Mouse (Mus musculus): ENCODE data around the gene Snrnp35. TPM values are rescaled to one million over a fixed set of nuclear protein-coding genes. Genes with fewer than 3 reads are reported as not detected.
"Not testable (repeated sequence)": the region's sequence is repeated elsewhere in the genome, so short reads cannot be mapped to it uniquely, and the experiment has no call there.

The Snrnp35 gene
- polyA plus RNA-seq, 1 experiment from 2014 or later: 14.1 TPM

- H3K27me3 ChIP-seq (ENCODE audit: control insufficient read depth, insufficient read depth, low read length): no peaks in the 10 kb centered on the region
- 64% methylated on average over 5 of the region's 5 CpGs for WGBS
- H3K36me3 ChIP-seq (ENCODE audit: control insufficient read depth, insufficient read depth, low read length): peaks cover 6% of the 10 kb centered on the region; the same call in 1 of the 2 replicates
- no peak overlapping the region for H3K9ac ChIP-seq (ENCODE audit: low read length)
- H3K27ac ChIP-seq (replicated peaks; ENCODE audit: low read depth, low read length): no peak overlapping the region
- H3K4me2 ChIP-seq (ENCODE audit: low read depth, severe bottlenecking): no peak overlapping the region
- no peaks in the 10 kb centered on the region for H3K4me1 ChIP-seq (ENCODE audit: control insufficient read depth, insufficient read depth, low read length)
- no peaks in the 10 kb centered on the region for H3K9me3 ChIP-seq (ENCODE audit: control insufficient read depth, low read length)
- DNase-seq (ENCODE audit: low spot score): no peak
- no peak overlapping the region for H3K4me3 ChIP-seq (ENCODE audit: low read depth, low read length)
- ATAC-seq (ENCODE audit: insufficient number of reproducible peaks, low FRiP score, low TSS enrichment, low read depth): no peak
These were observed 16.1 kb downstream of the Snrnp35 start for GRCm38 (mm10) chr5:124499001-124499400.

DNA sequence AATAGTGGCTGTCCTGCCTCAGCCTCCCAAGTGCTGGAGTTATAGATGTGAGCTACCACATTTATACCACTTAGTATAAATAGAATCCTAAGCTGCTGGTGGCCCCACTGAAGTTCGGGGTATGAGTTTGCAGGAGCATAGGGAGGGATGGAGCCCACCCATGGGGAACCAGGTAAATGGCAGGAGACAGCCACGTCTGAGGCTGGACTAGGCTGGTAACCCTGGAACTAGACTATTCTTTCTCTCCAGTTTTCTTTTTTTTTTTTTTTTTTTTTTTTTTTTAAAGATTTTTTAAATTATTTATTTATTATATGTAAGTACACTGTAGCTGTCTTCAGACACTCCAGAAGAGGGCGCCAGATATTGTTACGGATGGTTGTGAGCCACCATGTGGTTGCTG, 17.1 kb downstream of the Snrnp35 start:
- not testable (repeated sequence) for H3K27me3 ChIP-seq (ENCODE audit: control insufficient read depth, insufficient read depth, low read length); DNase-seq (ENCODE audit: low spot score); H3K36me3 ChIP-seq (ENCODE audit: control insufficient read depth, insufficient read depth, low read length); ATAC-seq (ENCODE audit: insufficient number of reproducible peaks, low FRiP score, low TSS enrichment, low read depth); H3K4me2 ChIP-seq (ENCODE audit: low read depth, severe bottlenecking); H3K27ac ChIP-seq (replicated peaks; ENCODE audit: low read depth, low read length); H3K9ac ChIP-seq (ENCODE audit: low read length); H3K9me3 ChIP-seq (ENCODE audit: control insufficient read depth, low read length); H3K4me3 ChIP-seq (ENCODE audit: low read depth, low read length); H3K4me1 ChIP-seq (ENCODE audit: control insufficient read depth, insufficient read depth, low read length)
- WGBS: 91% methylated on average over 2 of the region's 4 CpGs

DNA sequence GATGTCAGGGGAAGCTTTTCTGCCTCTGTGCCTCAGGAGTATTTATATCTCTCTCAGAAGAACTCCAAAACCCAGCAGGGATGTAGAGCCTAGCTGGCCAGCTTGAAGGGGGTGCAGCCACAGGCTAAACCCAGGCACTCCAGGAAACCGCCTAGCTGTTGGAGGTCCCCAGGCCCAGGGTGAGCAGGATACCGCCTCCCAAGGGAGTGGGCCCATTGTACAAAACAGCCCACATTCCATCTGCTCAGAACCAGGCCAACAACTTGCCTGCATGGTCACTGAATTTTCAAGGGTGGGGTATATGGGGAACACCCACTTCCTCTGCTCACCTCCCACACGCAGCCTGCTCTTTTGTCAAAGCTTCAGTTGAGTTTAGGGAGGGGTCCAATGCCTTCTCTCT, 17.6 kb downstream of the Snrnp35 start:
- Histone ChIP-seq H3K9ac (ENCODE audit: low read length) (no peak overlapping the region), H3K27me3 (ENCODE audit: control insufficient read depth, insufficient read depth, low read length) (no peaks in the 10 kb centered on the region), H3K9me3 (ENCODE audit: control insufficient read depth, low read length) (no peaks in the 10 kb centered on the region), H3K4me1 (ENCODE audit: control insufficient read depth, insufficient read depth, low read length) (no peaks in the 10 kb centered on the region), H3K4me2 (ENCODE audit: low read depth, severe bottlenecking) (no peak overlapping the region), H3K27ac (replicated peaks; ENCODE audit: low read depth, low read length) (no peak overlapping the region), H3K36me3 (ENCODE audit: control insufficient read depth, insufficient read depth, low read length) (peaks cover 6% of the 10 kb centered on the region; the same call in 1 of the 2 replicates), H3K4me3 (ENCODE audit: low read depth, low read length) (no peak overlapping the region)
- ATAC-seq (ENCODE audit: insufficient number of reproducible peaks, low FRiP score, low TSS enrichment, low read depth) (no peak), DNase-seq (ENCODE audit: low spot score) (no peak)
- 93% methylated on average over 3 of the region's 3 CpGs for WGBS

- WGBS: 87% methylated on average over 10 of the region's 10 CpGs
- no peaks in the 10 kb centered on the region for H3K4me1 ChIP-seq (ENCODE audit: control insufficient read depth, insufficient read depth, low read length)
- no peak overlapping the region for H3K4me3 ChIP-seq (ENCODE audit: low read depth, low read length)
- no peaks in the 10 kb centered on the region for H3K27me3 ChIP-seq (ENCODE audit: control insufficient read depth, insufficient read depth, low read length)
- no peak overlapping the region for H3K27ac ChIP-seq (replicated peaks; ENCODE audit: low read depth, low read length)
- H3K9ac ChIP-seq (ENCODE audit: low read length): no peak overlapping the region
- H3K36me3 ChIP-seq (ENCODE audit: control insufficient read depth, insufficient read depth, low read length): peaks cover 6% of the 10 kb centered on the region; the same call in 1 of the 2 replicates
- H3K9me3 ChIP-seq (ENCODE audit: control insufficient read depth, low read length): no peaks in the 10 kb centered on the region
- H3K4me2 ChIP-seq (ENCODE audit: low read depth, severe bottlenecking): no peak overlapping the region
- DNase-seq (ENCODE audit: low spot score) (no peak), ATAC-seq (ENCODE audit: insufficient number of reproducible peaks, low FRiP score, low TSS enrichment, low read depth) (no peak)
These were observed 18.6 kb downstream of the Snrnp35 start for GRCm38 (mm10) chr5:124501541-124501940.

GRCm38 (mm10) chr5:124503742-124504141, 20.8 kb downstream of the Snrnp35 start:
- no peak for DNase-seq (ENCODE audit: low spot score)
- H3K27ac ChIP-seq (replicated peaks; ENCODE audit: low read depth, low read length): no peak overlapping the region
- peaks cover 6% of the 10 kb centered on the region; the same call in 1 of the 2 replicates for H3K36me3 ChIP-seq (ENCODE audit: control insufficient read depth, insufficient read depth, low read length)
- no peak overlapping the region for H3K9ac ChIP-seq (ENCODE audit: low read length)
- WGBS: 60% methylated on average over 14 of the region's 14 CpGs
- no peak overlapping the region for H3K4me3 ChIP-seq (ENCODE audit: low read depth, low read length)
- no peaks in the 10 kb centered on the region for H3K27me3 ChIP-seq (ENCODE audit: control insufficient read depth, insufficient read depth, low read length)
- ATAC-seq (ENCODE audit: insufficient number of reproducible peaks, low FRiP score, low TSS enrichment, low read depth): no peak
- H3K9me3 ChIP-seq (ENCODE audit: control insufficient read depth, low read length): no peaks in the 10 kb centered on the region
- no peak overlapping the region for H3K4me2 ChIP-seq (ENCODE audit: low read depth, severe bottlenecking)
- no peaks in the 10 kb centered on the region for H3K4me1 ChIP-seq (ENCODE audit: control insufficient read depth, insufficient read depth, low read length)

GRCm38 (mm10) chr5:124505235-124505634, 22.3 kb downstream of the Snrnp35 start:
- Histone ChIP-seq H3K9ac (ENCODE audit: low read length) (no peak overlapping the region), H3K9me3 (ENCODE audit: control insufficient read depth, low read length) (no peaks in the 10 kb centered on the region), H3K27me3 (ENCODE audit: control insufficient read depth, insufficient read depth, low read length) (no peaks in the 10 kb centered on the region), H3K4me1 (ENCODE audit: control insufficient read depth, insufficient read depth, low read length) (no peaks in the 10 kb centered on the region), H3K4me2 (ENCODE audit: low read depth, severe bottlenecking) (no peak overlapping the region), H3K27ac (replicated peaks; ENCODE audit: low read depth, low read length) (no peak overlapping the region), H3K36me3 (ENCODE audit: control insufficient read depth, insufficient read depth, low read length) (peaks cover 9% of the 10 kb centered on the region), H3K4me3 (ENCODE audit: low read depth, low read length) (no peak overlapping the region)
- DNase-seq (ENCODE audit: low spot score) (no peak), ATAC-seq (ENCODE audit: insufficient number of reproducible peaks, low FRiP score, low TSS enrichment, low read depth) (no peak)
- WGBS: 96% methylated on average over 4 of the region's 4 CpGs

GRCm38 (mm10) chr5:124506731-124507359, 23.9 kb downstream of the Snrnp35 start:
- Histone ChIP-seq H3K4me3 (ENCODE audit: low read depth, low read length) (no peak overlapping the region), H3K9ac (ENCODE audit: low read length) (no peak overlapping the region), H3K27me3 (ENCODE audit: control insufficient read depth, insufficient read depth, low read length) (no peaks in the 10 kb centered on the region), H3K4me2 (ENCODE audit: low read depth, severe bottlenecking) (no peak overlapping the region), H3K4me1 (ENCODE audit: control insufficient read depth, insufficient read depth, low read length) (no peaks in the 10 kb centered on the region), H3K36me3 (ENCODE audit: control insufficient read depth, insufficient read depth, low read length) (peaks cover 3% of the 10 kb centered on the region; the same call in 1 of the 2 replicates), H3K27ac (replicated peaks; ENCODE audit: low read depth, low read length) (no peak overlapping the region), H3K9me3 (ENCODE audit: control insufficient read depth, low read length) (no peaks in the 10 kb centered on the region)
- WGBS: 65% methylated on average over 10 of the region's 10 CpGs
- DNase-seq (ENCODE audit: low spot score) (no peak), ATAC-seq (ENCODE audit: insufficient number of reproducible peaks, low FRiP score, low TSS enrichment, low read depth) (no peak; the same call in 1 of the 2 replicates)

GRCm38 (mm10) chr5:124509200-124509599, 26.3 kb downstream of the Snrnp35 start:
- no peak for ATAC-seq (ENCODE audit: insufficient number of reproducible peaks, low FRiP score, low TSS enrichment, low read depth)
- Histone ChIP-seq H3K4me2 (ENCODE audit: low read depth, severe bottlenecking) (no peak overlapping the region), H3K4me3 (ENCODE audit: low read depth, low read length) (no peak overlapping the region), H3K9ac (ENCODE audit: low read length) (no peak overlapping the region), H3K4me1 (ENCODE audit: control insufficient read depth, insufficient read depth, low read length) (no peaks in the 10 kb centered on the region), H3K9me3 (ENCODE audit: control insufficient read depth, low read length) (no peaks in the 10 kb centered on the region), H3K27me3 (ENCODE audit: control insufficient read depth, insufficient read depth, low read length) (no peaks in the 10 kb centered on the region), H3K36me3 (ENCODE audit: control insufficient read depth, insufficient read depth, low read length) (peaks cover 9% of the 10 kb centered on the region), H3K27ac (replicated peaks; ENCODE audit: low read depth, low read length) (no peak overlapping the region)
- WGBS: 94% methylated on average over 6 of the region's 6 CpGs
- DNase-seq (ENCODE audit: low spot score): no peak

GRCm38 (mm10) chr5:124509742-124510237, 26.9 kb downstream of the Snrnp35 start:
- peaks cover 9% of the 10 kb centered on the region for H3K36me3 ChIP-seq (ENCODE audit: control insufficient read depth, insufficient read depth, low read length)
- DNase-seq (ENCODE audit: low spot score): no peak

More at GRCm38 (mm10) chr5:124509742-124510237, 26.9 kb downstream of the Snrnp35 start:
- no peak overlapping the region for H3K9ac ChIP-seq (ENCODE audit: low read length)
- 77% methylated on average over 12 of the region's 12 CpGs for WGBS
- no peak overlapping the region for H3K27ac ChIP-seq (replicated peaks; ENCODE audit: low read depth, low read length)
- H3K27me3 ChIP-seq (ENCODE audit: control insufficient read depth, insufficient read depth, low read length): no peaks in the 10 kb centered on the region
- no peak for ATAC-seq (ENCODE audit: insufficient number of reproducible peaks, low FRiP score, low TSS enrichment, low read depth)
- no peak overlapping the region for H3K4me2 ChIP-seq (ENCODE audit: low read depth, severe bottlenecking)
- no peaks in the 10 kb centered on the region for H3K9me3 ChIP-seq (ENCODE audit: control insufficient read depth, low read length)
- H3K4me3 ChIP-seq (ENCODE audit: low read depth, low read length): no peak overlapping the region
- no peaks in the 10 kb centered on the region for H3K4me1 ChIP-seq (ENCODE audit: control insufficient read depth, insufficient read depth, low read length)

All from limb, embryonic 11.5 days (tissue).